Mouse (Mus musculus): ENCODE data around the gene Susd1. TPM values are rescaled to one million over a fixed set of nuclear protein-coding genes. Genes with fewer than 3 reads are reported as not detected.

Susd1 gene
- total RNA-seq, 2 experiments from 2014 or later: 74.8 to 95.7 TPM

DNA sequence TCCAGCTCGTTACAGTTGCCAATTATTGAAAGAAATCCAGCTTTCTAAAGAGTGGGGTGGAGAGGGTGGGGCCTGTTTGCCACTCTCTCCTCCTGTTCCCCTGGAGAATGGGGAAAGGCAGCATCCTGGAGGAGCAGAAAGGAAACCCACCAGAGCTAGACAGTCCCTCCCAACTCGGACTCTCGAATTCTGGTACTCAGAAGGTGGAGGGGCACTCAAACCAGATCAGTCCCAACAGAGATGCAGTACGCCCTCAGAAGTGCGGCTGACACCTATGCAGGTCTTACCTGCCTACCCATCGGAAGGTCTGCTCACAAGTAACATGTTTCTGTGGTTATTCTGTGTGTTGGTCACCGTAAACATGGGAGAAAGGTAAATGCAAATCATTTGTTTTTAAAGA is 109.6 kb downstream of the Susd1 start:
- ATAC-seq (replicated peaks; ENCODE audit: poor library complexity, severe bottlenecking): no peak

DNA sequence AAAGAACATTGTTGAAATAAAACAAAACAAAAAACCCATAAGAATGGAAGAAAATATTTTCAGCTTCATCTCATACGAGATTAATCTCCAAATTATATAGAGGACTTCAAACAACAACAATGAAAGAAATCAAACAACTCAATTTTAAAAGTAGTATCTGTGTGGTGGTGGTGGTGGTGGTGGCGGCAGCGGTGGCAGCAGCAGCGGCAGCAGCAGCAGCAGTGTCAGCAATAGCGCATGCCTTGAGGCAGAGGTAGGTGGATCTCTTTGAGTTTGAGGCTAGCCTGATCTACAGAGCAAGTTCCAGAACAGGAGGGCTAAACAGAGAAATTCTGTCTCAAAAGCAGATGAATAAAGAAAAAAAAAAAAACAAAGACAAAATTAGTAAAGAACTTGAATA is 110.4 kb downstream of the Susd1 start:
- ATAC-seq (replicated peaks; ENCODE audit: poor library complexity, severe bottlenecking): no peak

DNA sequence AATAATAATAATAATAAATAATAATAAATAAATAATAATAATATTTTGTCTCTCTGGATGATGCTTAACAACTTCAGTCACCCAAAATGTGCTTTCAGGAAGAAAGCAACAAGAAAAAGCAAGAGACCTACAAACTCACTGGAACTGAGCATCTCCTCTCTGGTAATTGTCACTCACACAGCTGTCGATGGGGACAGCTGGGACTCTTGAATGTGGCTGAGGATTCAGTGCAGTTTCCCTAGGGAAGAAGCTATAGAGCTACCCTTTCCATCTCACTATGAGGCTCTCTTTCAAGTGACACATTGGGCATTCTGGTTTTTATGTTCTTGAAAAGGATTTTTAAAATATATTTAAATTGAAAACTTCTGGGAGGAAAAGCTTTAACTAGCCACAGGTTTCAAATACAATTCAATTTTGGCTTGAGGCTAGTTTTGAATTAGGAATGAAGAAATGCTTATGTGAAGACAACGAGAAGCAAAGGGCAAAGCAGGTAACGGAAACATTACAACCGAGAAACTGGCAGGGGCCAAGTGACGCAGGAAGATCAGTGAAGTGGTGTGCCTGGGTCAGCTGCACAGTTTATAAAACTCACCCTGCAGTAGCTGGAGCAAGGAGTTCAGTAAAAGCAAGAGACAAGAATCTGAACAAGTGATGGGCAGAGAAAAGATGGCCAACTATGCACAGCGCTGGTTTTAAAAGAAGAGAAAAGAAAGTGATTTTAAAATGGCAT is 112.2 kb downstream of the Susd1 start:
- no peak for ATAC-seq (replicated peaks; ENCODE audit: poor library complexity, severe bottlenecking)

DNA sequence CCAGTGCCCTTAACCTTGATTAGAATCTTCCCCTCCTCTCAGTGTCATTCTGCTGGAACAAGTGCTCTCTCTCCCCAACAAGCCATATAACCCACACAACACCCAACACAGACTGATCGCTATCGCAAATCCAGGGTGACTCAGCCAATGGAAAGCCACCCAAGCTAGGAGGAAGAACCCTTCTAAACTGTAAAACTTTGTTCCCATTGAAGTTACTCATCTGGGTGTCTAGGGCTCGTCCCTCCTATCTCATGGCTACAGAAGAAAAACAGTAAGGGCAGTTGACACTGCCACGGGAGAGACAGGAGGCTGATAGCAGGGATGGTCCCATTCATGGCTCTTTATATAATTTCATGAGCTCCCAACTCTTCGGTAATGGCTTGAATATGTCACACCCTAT is 114.1 kb downstream of the Susd1 start:
- ATAC-seq (replicated peaks; ENCODE audit: poor library complexity, severe bottlenecking): no peak

DNA sequence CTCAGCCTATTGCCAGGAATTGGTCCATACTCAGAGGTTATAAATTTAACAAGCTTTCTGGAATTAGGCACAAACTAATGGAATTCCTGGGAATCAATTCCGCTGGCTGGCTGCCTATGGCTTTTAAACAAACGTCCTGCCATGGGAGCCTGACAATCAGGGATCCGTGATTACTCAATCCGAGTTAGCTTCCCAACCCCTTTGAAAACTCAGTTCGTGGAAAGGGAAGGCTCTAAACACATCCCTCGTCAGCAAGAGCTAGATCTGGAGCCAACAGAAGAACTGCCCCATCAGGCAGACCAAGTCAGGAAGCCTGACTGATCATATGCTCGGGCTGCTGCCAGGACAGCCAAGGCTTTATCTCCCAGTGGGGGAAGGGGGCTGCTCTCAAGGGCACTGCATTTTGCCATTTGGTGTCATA is 115.2 kb downstream of the Susd1 start:
- ATAC-seq (replicated peaks; ENCODE audit: poor library complexity, severe bottlenecking): no peak

GRCm38 (mm10) chr4:59322733-59323132 is 115.7 kb downstream of the Susd1 start:
- no peak for ATAC-seq (replicated peaks; ENCODE audit: poor library complexity, severe bottlenecking)

DNA sequence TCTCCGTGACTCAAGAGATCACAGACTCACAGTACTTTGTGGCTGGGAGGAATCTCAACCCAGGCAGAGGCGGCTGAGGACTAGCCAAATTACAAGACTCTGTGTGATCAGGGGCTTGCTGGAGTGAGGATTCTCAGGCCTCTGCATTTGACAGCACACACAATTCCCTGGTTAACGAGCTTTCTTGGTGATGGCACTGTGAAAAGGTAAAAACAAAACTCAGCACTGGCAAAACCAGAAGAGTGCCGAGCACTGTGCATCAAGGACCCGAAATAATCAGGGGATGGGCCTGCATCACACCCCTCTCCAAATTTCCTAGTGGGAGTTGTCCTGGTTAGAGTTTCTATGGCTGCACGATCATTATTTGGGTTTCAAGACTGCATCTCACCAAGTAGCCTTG is 116.4 kb downstream of the Susd1 start:
- no peak for ATAC-seq (replicated peaks; ENCODE audit: poor library complexity, severe bottlenecking)

GRCm38 (mm10) chr4:59321181-59322008 is 117.0 kb downstream of the Susd1 start:
- no peak for ATAC-seq (replicated peaks; ENCODE audit: poor library complexity, severe bottlenecking)

DNA sequence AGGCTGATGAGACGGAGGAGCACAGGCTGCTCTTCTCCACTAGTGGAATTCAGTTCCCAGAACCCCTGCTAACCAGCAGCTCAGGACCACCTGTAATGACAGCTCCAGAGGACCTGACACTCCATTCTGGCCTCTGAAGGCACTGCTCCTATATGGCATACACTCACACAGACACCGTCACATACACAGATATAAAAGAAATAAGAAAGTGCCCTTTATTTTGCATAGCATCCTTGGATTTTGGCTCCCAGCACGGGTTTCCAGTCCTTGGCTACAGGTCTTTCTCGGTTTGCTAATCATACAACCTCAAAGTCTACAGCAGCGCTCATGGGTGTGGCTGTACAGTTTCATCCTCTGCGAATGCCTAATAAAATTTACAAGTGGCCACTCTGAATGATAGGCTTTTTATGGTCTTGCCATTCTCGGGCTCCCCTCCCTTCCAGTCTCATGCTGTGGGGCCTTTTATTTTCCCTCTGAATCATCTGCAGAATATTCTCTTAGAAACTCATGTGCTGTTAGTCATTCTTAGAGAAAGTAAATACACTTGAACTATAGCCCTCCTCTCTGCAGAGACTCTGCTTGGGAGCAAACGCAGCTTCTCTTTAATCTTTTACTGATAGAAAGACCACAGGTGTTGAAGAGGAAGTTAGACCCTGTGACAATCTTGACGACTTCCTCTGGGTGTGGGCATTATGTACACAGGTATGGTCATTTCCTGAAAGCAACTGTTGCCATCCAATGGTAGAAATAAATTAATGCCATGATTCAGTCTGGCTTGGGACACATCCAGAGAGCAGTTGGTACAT is 119.1 kb downstream of the Susd1 start:
- ATAC-seq (replicated peaks; ENCODE audit: poor library complexity, severe bottlenecking): no peak

DNA sequence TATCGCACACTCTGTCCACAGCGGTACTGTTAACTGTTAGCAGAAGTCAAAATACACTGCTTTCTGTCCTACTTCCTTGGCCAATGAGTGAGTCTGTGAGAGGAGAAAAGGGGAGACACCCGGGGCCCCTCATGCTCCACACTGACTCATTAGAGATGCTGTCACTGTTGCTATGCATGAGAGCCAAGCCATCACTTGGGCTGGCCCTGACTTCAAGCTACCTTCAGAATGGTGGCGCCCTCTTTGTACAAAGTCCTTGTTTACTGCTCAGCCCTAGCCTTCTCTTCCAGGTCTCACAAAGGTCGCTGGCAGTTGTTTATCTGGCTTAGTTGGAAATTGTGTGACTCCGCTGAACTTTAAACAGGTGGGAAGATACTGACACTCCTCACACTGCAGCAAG is 119.8 kb downstream of the Susd1 start:
- ATAC-seq (replicated peaks; ENCODE audit: poor library complexity, severe bottlenecking): no peak

DNA sequence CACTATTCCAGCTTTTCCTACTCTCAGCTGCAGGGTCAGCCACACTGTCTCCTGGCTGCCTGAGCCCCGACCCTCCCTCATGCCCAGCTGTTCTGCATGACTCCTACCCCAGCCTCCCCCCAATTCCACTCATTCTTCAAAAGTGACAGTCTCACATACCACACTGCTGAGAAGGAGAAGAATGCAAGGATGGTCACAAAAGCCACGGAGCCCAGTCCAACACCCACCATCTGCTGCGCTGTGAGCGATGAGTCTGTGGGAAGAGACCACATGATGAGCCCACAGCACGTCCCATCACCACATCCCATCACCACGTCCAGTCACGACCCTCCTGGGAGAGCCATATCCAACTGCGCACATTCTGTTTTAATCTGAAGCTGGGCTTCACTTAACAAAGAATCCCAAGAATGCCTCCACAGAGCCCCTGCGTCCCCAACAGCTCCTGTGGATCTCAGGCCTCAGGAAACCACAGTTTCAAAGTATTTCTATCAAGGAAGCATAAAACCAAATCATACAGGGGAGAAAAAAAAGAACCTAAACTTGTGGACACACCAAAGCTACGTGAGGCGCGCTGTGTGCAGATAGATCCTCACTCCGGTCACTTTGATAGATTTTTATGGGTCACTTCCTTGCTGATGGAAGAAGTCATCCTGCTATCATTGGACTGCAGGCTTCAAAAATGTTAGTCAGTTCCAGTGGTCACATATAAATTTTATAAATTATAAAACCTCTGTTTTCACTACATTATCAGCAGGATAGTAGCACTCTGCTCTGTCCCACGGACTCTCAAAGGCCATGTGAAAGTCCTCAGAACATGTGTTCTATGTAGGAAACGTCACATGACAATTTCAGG is 122.7 kb downstream of the Susd1 start:
- ATAC-seq (replicated peaks; ENCODE audit: poor library complexity, severe bottlenecking): no peak; the same call in 1 of the 2 replicates

DNA sequence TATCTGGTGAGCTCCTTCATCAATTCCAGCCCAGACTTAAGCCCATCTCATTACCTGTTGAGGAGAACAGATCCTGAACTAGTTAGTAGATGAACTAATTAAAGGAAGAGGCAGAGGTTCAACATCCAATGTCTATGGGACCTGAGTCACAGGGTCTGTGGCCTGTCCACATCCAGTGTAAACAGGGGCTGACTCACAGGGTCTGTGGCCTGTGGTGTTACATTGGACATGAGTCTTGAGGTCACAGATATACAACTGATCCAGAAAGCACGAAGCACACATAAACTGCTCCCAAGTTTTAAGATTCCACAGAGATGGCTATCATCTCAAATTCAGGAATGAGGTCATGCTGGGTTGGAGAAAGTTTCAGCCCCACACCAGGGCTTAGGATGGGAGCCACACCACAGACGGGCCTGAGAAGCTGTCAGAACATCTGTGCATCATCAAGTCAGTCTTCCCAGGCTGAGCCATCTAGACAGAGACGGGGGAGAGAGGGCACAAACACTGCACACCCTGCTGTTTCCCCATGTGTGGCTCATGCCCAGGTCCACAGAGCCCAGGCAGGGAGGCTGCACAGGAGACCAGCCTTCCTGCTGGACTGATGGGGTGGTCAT is 123.4 kb downstream of the Susd1 start:
- no peak for ATAC-seq (replicated peaks; ENCODE audit: poor library complexity, severe bottlenecking)

DNA sequence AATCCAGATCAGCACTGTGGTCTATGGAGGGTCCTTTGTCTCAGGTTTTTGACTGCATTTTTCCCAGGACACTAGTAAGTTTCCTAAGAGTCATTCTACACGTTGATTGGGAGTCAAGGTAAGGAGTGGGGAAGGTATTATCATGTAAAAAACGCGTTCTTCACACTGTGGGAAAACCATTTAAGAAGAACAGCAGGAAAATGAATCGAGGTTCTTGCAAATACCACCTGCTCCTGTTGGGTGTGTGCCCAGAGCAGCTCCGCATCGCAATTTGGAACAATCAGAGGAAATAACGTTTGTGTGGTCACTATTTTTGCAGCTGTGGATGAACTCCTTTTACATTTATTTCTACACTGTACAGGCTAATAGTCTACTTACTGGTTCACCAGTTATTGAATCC is 125.5 kb downstream of the Susd1 start:
- ATAC-seq (replicated peaks; ENCODE audit: poor library complexity, severe bottlenecking): no peak

DNA sequence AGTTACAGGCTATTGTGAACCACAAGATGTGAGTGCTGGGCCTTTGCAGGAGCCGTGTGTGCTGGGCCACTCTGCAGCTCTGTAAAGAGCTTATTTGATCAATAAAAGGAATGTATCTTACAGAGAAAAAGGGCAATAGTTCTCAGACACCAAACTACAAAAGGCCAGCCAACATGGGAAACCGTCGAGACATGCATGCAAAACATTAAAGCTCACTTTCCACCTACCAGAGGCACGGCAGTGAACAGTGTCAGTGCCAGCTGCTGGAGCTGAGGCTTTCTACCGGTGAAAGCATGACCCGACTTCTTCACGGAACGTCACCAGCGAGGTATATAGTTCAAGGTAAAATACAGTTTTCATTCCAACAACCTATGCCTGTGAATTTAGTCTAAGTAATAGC is 127.8 kb downstream of the Susd1 start:
- no peak for ATAC-seq (replicated peaks; ENCODE audit: poor library complexity, severe bottlenecking)

GRCm38 (mm10) chr4:59307841-59308589 is 130.4 kb downstream of the Susd1 start:
- ATAC-seq (replicated peaks; ENCODE audit: poor library complexity, severe bottlenecking): no peak

DNA sequence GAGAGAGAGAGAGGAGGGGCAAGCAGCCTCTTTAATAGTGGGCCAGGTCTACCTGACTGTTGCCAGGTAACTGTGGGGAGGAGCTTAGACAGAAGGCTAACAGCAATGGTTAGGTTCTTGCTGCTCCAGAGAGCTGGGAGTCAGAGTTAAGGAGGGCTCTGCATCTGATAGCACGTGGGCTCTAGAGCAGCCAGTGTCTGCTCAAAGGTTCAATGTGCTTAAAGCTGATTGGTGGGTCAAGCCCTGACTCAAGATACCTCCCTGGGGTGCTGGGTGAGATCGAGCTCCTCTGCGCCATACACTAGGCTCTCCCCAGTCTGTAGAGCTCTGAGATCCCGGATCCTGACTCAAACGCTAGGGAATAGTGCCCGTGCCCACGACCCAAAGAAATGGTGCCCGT is 136.0 kb downstream of the Susd1 start:
- no peak for ATAC-seq (replicated peaks; ENCODE audit: poor library complexity, severe bottlenecking)

DNA sequence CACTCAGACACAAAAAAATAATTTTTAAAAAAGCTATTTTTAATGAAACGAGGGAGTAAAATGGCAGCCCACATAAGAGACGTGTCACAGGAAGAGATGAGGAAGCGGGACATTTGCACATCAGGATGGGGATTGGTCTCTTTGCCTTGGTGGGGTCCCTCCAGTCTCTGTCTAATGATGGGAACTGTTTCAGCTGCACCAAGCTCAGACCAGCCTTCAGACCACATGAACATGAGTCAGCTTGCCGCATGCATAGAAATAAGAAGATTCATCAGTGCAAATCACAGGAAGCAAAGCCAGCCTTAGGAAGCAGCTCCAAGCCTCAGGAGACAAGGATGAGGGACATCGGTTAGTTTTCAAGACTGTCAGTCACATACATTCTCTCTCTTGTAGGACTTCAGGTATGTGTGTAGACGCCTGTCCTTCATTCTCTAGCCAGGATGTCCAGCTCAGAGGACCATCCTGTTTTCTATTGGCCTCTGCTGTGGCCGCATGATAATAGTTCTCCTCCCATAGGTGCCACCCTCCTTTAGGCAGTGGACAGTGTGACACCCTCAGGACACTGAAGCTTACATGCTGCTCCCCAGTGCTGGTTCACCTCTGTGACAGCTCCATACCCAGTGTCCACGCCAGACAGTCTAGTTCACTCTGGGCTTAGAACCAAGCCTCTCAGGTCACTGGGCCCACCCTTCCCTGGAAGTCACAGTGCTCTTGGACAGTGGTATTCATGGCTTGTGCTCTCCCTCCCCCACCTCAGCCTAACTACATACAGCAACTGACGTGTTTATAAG is 137.2 kb downstream of the Susd1 start:
- ATAC-seq (replicated peaks; ENCODE audit: poor library complexity, severe bottlenecking): peak; percentile 78
